In genomic region chr11:71019201-71020068, GRCm38 (mm10) we compare ENCODE assay signal across 8 mouse cellular contexts. TPM values are rescaled to one million over a fixed set of nuclear protein-coding genes. Genes with fewer than 3 reads are reported as not detected.
DNase-seq lines count a peak whose midpoint lies in the region; ATAC-seq and TF ChIP-seq lines count a peak whose summit lies in the region.

TSS of gene Mis12 (plus strand) at chr11:71019611.
TSS of gene Derl2 (minus strand) at chr11:71019841.

- peaks cover 23% of the 10 kb centered on the region; the same call in 1 of the 2 replicates for H3K36me3 ChIP-seq in kidney, embryonic 14.5 days (ENCODE audit: control insufficient read depth, insufficient read depth, low read length)
- peaks cover 11% of the 10 kb centered on the region; the same call in 1 of the 2 replicates for H3K36me3 ChIP-seq in limb, embryonic 15.5 days

- DNase-seq in A20 (ENCODE audit: low read depth, low spot score): peak; percentile 99
- DNase-seq in heart, adult 9 months (ENCODE audit: low spot score in 2 of 2): peak; percentile 99 to 100
- DNase-seq in monocyte, adult 2 months (ENCODE audit: low read depth in 1 of 2, low spot score in 2 of 2): peak; percentile 94 to 99
- peak; percentile 99 for DNase-seq in spleen, postnatal 36 days (ENCODE audit: low spot score in 2 of 2)

- H3K9ac ChIP-seq in kidney, embryonic 14.5 days (ENCODE audit: low read depth, low read length): peak within 1 kb of the TSS; percentile 88
- H3K9ac ChIP-seq in limb, embryonic 15.5 days: peak within 1 kb of the TSS; percentile 96

- ATAC-seq in kidney, embryonic 14.5 days (ENCODE audit: low FRiP score, low TSS enrichment): peak; percentile 100
- peak; percentile 100 for ATAC-seq in limb, embryonic 15.5 days (ENCODE audit: insufficient number of reproducible peaks, low FRiP score, low TSS enrichment, low read depth)

- H3K9me3 ChIP-seq in kidney, embryonic 14.5 days (ENCODE audit: control insufficient read depth, low read length): no peaks in the 10 kb centered on the region
- H3K9me3 ChIP-seq in limb, embryonic 15.5 days: no peaks in the 10 kb centered on the region

- TF ChIP-seq POLR2A in bone marrow macrophage, adult 2 months (IDR thresholded peaks at IDR 0.05; ENCODE audit: borderline replicate concordance, low read depth, low read length): 0 out of 2 replicates have a peak, but pooled peaks have one; percentile 59
- peak; percentile 85 for TF ChIP-seq POLR2A in embryonic fibroblast, embryonic 13.5 days (IDR thresholded peaks at IDR 0.05; ENCODE audit: low read depth, low read length)

- H3K4me3 ChIP-seq in bone marrow macrophage, adult 2 months (ENCODE audit: insufficient read depth, low read length): peak within 1 kb of the TSS; percentile 85
- H3K4me3 ChIP-seq in embryonic fibroblast, embryonic 13.5 days (ENCODE audit: insufficient read depth, low read length): peak within 1 kb of the TSS; percentile 87
- peak within 1 kb of the TSS; percentile 85 for H3K4me3 ChIP-seq in kidney, embryonic 14.5 days (ENCODE audit: low read length)
- H3K4me3 ChIP-seq in limb, embryonic 15.5 days: peak within 1 kb of the TSS; percentile 80

- WGBS in kidney, embryonic 14.5 days: under 1% methylated on average over 71 of the region's 71 CpGs
- WGBS in limb, embryonic 15.5 days: under 1% methylated on average over 71 of the region's 71 CpGs

- H3K27me3 ChIP-seq in kidney, embryonic 14.5 days (ENCODE audit: control insufficient read depth, insufficient read depth, low read length): no peaks in the 10 kb centered on the region
- H3K27me3 ChIP-seq in limb, embryonic 15.5 days: no peaks in the 10 kb centered on the region

- H3K4me2 ChIP-seq in kidney, embryonic 14.5 days (replicated peaks; ENCODE audit: low read depth, low read length): peak within 1 kb of the TSS; percentile 88
- peak within 1 kb of the TSS; percentile 65 for H3K4me2 ChIP-seq in limb, embryonic 15.5 days

- H3K4me1 ChIP-seq in bone marrow macrophage, adult 2 months (ENCODE audit: control insufficient read depth, insufficient read depth, low read length): peaks cover 16% of the 10 kb centered on the region
- H3K4me1 ChIP-seq in embryonic fibroblast, embryonic 13.5 days (ENCODE audit: control insufficient read depth, insufficient read depth, low read length): no peaks in the 10 kb centered on the region; the same call in 1 of the 2 replicates
- peaks cover 10% of the 10 kb centered on the region; the same call in 1 of the 2 replicates for H3K4me1 ChIP-seq in kidney, embryonic 14.5 days (ENCODE audit: control insufficient read depth, insufficient read depth, low read length)
- H3K4me1 ChIP-seq in limb, embryonic 15.5 days: peaks cover 25% of the 10 kb centered on the region

- TF ChIP-seq CTCF in bone marrow macrophage, adult 2 months (IDR thresholded peaks at IDR 0.05; ENCODE audit: low read depth, low read length): no peak
- TF ChIP-seq CTCF in embryonic fibroblast, embryonic 13.5 days (IDR thresholded peaks at IDR 0.05; ENCODE audit: borderline replicate concordance, insufficient read depth, low read length): no peak

- peak within 1 kb of the TSS; percentile 81 for H3K27ac ChIP-seq in bone marrow macrophage, adult 2 months (ENCODE audit: insufficient read depth, low read depth, low read length)
- peak within 1 kb of the TSS; percentile 74 for H3K27ac ChIP-seq in embryonic fibroblast, embryonic 13.5 days (ENCODE audit: insufficient read depth, low read length)
- peak within 1 kb of the TSS; percentile 88 for H3K27ac ChIP-seq in kidney, embryonic 14.5 days (ENCODE audit: low read depth, low read length)
- peak within 1 kb of the TSS; percentile 94 for H3K27ac ChIP-seq in limb, embryonic 15.5 days

RNA-seq across cellular contexts. Expression of gene Mis12, which starts in this region (rescaled TPM):
- polyA plus RNA-seq in bone marrow macrophage, adult 2 months (2012; ENCODE audit: insufficient read depth, insufficient read length, missing spikeins): 29.7 and 29.8 TPM in 2 replicates
- polyA plus RNA-seq in embryonic fibroblast, embryonic 13.5 days (2011; ENCODE audit: insufficient read length, low read depth, missing spikeins): 33.1 and 35.2 TPM in 2 replicates
- polyA plus RNA-seq in kidney, embryonic 14.5 days (2014; fragmentation: Nextera tagmentation; extraction: Ambion mirVana): 23.2 and 31.1 TPM in 2 replicates
- 40.8 and 43.3 TPM in 2 replicates for polyA plus RNA-seq in limb, embryonic 15.5 days (2015; fragmentation: Nextera tagmentation; extraction: Ambion mirVana)

RNA-seq across cellular contexts. Expression of gene Derl2, which starts in this region (rescaled TPM):
- 81.9 and 90.4 TPM in 2 replicates for polyA plus RNA-seq in bone marrow macrophage, adult 2 months (2012; ENCODE audit: insufficient read depth, insufficient read length, missing spikeins)
- polyA plus RNA-seq in embryonic fibroblast, embryonic 13.5 days (2011; ENCODE audit: insufficient read length, low read depth, missing spikeins): 68.2 and 74.5 TPM in 2 replicates
- polyA plus RNA-seq in kidney, embryonic 14.5 days (2014; fragmentation: Nextera tagmentation; extraction: Ambion mirVana): 37.3 and 42.7 TPM in 2 replicates
- polyA plus RNA-seq in limb, embryonic 15.5 days (2015; fragmentation: Nextera tagmentation; extraction: Ambion mirVana): 49.6 and 51.4 TPM in 2 replicates

Comparison
In these comparisons a context has a peak if more than half of its experiments do, and no peak if none do; other contexts are left out.
1. Peak in every context shown above with its lines: DNase-seq, ATAC-seq, H3K4me3 ChIP-seq and H3K27ac ChIP-seq.